Mouse (Mus musculus): ENCODE data around the gene Pls1.

DNA sequence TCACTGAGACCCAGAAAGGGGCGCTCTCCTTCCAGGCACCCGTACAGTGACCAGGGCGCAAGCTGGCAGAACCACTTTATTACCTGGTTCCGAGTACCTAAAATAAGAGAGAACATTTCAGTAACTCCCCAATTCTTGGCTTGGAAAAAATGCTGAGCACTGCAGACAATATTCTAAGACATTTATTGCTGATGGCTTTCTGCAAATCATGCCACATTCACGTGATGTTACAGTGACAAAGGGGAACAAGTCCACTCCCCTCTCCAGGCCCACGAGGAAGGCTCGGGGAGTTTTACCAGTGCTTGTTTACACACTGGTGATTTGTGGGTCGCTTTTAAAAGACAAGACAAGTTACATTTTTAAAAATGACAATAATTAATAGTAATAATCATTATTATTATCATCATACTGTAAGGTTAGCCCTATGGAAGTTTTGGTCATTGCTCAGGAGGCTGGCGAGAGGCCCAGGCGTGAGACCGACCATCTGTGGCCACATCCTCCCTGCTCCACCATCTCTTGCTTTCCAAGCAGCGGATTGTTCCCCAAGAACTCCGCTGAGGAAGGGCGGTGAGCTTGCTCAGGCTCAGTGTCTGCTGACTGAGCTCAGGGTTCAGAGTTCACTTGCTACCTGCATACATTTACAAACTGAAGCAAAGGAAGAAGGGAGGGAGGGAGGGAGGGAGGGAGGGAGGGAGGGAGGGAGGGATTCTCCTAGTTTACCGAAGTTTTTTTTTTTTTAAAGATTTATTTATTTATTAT lies 50.9 kb downstream of the Pls1 start:
- TF ChIP-seq CTCF (IDR thresholded peaks at IDR 0.05; ENCODE audit: low read depth, low read length) (no peak), GATA1 (IDR thresholded peaks at IDR 0.05; ENCODE audit: borderline replicate concordance, low read length) (no peak), TAL1 (conservative IDR thresholded peaks at IDR 0.05; ENCODE audit: low read depth, low read length) (no peak), POLR2AphosphoS5 (IDR thresholded peaks at IDR 0.05; ENCODE audit: insufficient replicate concordance, low read depth, low read length) (no peak)
